Mouse (Mus musculus) limb, embryonic 10.5 days (tissue): Measurements from ENCODE around the gene Them7. TPM values are rescaled to one million over a fixed set of nuclear protein-coding genes. Genes with fewer than 3 reads are reported as not detected.

Experiments
- DNase-seq: peaks from one replicate; pipeline ENCODE4 v3.0.0-alpha.2; 2017; ENCODE audit warnings: low spot score
- H3K27ac ChIP-seq: fragments of 300-500 bp; sonication (generic); 2 replicates; pipeline ENCODE4 v1.5.1; 2016; ENCODE audit warnings: mild to moderate bottlenecking
- H3K27me3 ChIP-seq: fragments of 300-500 bp; sonication (generic); 2 replicates; pipeline ENCODE4 v1.6.1; 2016; ENCODE audit warnings: low read depth, mild to moderate bottlenecking; ENCODE audit not compliant: poor library complexity, severe bottlenecking
- H3K36me3 ChIP-seq: fragments of 300-500 bp; sonication (generic); 2 replicates; pipeline ENCODE4 v1.6.1; 2016; ENCODE audit warnings: mild to moderate bottlenecking, moderate library complexity
- H3K4me1 ChIP-seq: fragments of 300-500 bp; sonication (generic); 2 replicates; pipeline ENCODE4 v1.6.1; 2016
- H3K4me3 ChIP-seq: fragments of 300-500 bp; sonication (generic); 2 replicates; pipeline ENCODE4 v1.5.1; 2016; ENCODE audit warnings: mild to moderate bottlenecking, moderate library complexity
- H3K9me3 ChIP-seq: fragments of 300-500 bp; sonication (generic); replicated peaks from 2 replicates; pipeline ENCODE4 v1.6.1; 2016; ENCODE audit warnings: mild to moderate bottlenecking
- WGBS: fragments of 180-500 bp; shearing (Covaris S2); methylation state at CpG from one replicate; pipeline ENCODE4 v1.1.7; 2016; 5-methylcytosine and 5-hydroxymethylcytosine counted together
- polyA plus RNA-seq: library from polyadenylated mRNA; unstranded; fragments of >200 nt; fragmentation: Nextera tagmentation; extraction: Ambion mirVana; gene quantifications from 2 replicates; pipeline ENCODE4 v1.2.1, GENCODE M21; 2016

The Them7 gene
- polyA plus RNA-seq, 1 experiment from 2014 or later: 1.9 TPM

DNA sequence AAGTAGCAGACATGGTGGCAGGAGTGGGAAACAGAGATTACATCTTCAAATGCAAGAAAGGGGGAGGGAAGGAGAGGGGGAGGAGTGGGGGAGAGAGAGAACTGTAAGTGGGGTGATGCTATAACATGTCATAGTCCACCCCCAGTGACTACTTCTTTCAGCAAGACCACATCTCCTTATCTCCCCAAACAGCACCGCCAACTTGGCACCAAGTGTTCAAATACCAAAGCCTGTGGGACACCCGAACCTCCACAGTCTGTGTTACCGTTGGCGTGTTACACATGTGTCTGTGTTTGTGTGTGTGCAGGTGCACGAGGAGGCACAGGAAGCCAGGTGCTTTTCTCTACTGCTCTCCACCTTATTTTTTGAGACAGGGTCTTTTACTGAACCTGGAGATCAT is 4.9 kb upstream of the Them7 start:
- Histone ChIP-seq H3K4me1 (peaks cover 27% of the 10 kb centered on the region), H3K27ac (no peak overlapping the region), H3K36me3 (no peaks in the 10 kb centered on the region), H3K27me3 (peaks cover 56% of the 10 kb centered on the region), H3K4me3 (no peak overlapping the region), H3K9me3 (no peaks in the 10 kb centered on the region)
- no peak for DNase-seq
- WGBS: 94% methylated on average over 5 of the region's 5 CpGs

DNA sequence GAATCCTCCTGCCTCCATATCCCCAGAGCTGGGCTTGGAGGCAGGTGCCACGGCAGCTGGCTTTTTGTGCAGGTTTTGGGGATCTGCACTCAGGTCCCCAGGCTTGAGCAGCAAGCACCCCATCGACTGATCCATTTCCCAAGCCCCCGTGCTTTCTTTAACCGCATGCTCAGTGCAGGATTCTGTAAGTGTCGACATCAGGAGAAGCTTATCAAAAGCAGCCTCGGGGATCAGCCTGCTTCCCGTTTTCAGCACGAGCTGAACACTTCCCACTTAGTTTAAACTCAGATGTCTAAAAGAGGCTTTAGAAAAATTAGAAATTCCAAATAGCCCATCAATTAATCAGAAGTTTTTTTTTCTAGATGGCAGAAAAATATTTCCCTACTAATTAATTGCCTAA is 4.5 kb upstream of the Them7 start:
- Histone ChIP-seq H3K27me3 (peaks cover 56% of the 10 kb centered on the region), H3K36me3 (no peaks in the 10 kb centered on the region), H3K27ac (no peak overlapping the region), H3K9me3 (no peaks in the 10 kb centered on the region), H3K4me1 (peaks cover 31% of the 10 kb centered on the region), H3K4me3 (no peak overlapping the region)
- no peak for DNase-seq
- WGBS: 66% methylated on average over 8 of the region's 8 CpGs

- peaks cover 31% of the 10 kb centered on the region for H3K4me1 ChIP-seq
- WGBS: 77% methylated on average over 9 of the region's 9 CpGs
- H3K4me3 ChIP-seq: no peak overlapping the region
- no peak overlapping the region for H3K27ac ChIP-seq
- peaks cover 53% of the 10 kb centered on the region for H3K27me3 ChIP-seq
- H3K9me3 ChIP-seq: no peaks in the 10 kb centered on the region
- no peaks in the 10 kb centered on the region for H3K36me3 ChIP-seq
- DNase-seq: no peak
Measured at GRCm38 (mm10) chr2:105220738-105221303, 3.3 kb upstream of the Them7 start.

DNA sequence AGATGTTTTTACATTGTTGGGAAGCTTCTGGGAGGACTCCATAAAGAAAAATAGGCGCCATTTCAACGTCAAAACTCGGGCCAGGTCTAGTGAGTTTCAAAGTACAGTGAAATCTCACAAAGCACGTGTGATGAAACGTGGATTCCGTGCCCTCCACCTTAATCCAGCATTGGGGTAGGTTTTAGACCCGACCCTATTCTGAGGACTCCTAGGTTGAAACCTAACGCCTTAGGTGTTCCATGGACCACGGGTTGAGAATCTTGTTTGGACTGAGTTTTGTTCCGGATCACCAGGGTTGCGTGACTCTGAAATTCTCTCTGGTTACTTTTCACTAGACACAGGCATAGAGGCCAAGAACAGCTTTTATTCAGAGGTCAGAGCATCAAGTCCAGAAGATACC is 514 bp upstream of the Them7 start:
- WGBS: 94% methylated on average over 11 of the region's 11 CpGs
- H3K27ac ChIP-seq: no peak overlapping the region
- no peak overlapping the region for H3K4me3 ChIP-seq

DNA sequence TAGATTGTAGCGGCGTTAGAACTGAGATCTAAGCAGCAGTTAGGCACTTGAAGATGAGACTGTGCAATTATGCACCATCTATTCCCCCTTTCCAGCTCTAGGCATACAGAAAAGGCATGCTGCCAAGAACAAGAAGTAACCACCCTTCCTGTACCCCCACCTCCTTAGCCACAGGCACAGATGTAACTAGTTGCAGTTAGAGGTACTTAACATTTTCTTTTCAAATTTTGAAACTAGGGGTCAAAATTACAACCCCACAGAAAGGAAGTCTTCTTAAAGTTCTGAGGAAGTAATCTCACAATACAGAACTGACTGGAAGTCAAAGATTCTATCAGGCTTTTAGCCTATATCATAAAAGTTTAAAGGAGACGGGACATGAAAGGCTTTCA is 861 bp downstream of the Them7 start:
- WGBS: 47% methylated on average over 3 of the region's 3 CpGs
- H3K27me3 ChIP-seq: peaks cover 66% of the 10 kb centered on the region

More for the DNA sequence above, 514 bp upstream of the Them7 start:
- H3K9me3 ChIP-seq: no peaks in the 10 kb centered on the region
- peaks cover 60% of the 10 kb centered on the region for H3K27me3 ChIP-seq
- no peaks in the 10 kb centered on the region for H3K36me3 ChIP-seq
- DNase-seq: no peak
- peaks cover 32% of the 10 kb centered on the region for H3K4me1 ChIP-seq

DNA sequence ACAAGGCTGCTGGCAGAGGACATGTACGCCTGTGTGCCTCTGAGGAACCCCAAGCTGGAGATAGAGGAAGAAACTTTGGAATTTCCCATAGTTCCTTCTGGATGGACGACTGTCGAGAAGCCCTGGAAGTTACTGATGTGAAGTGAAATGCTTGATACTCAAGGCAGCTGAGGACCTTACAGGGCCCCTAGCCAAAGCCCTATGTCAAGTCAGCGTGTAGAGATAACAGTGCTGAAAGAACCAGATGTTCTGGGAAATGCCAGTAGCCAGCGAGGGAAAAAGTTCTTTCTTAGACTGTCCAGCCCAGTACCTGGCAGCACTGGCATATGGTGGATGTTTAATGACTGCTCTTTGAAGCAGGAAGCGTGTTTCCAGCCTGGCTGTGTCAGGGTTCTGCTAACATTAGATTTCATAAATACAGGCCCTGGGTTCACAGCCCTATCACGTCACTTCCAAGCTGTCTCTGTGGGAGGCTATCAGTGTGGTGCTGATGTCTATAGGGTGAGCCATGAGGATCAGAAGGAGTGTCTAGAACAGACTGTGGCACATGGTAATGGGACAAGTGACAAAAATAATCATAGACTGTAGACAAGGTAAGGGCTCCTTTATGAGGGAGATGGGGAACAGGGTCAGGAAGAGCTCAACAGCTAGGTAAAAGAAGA is 2.3 kb downstream of the Them7 start:
- H3K4me1 ChIP-seq: peaks cover 34% of the 10 kb centered on the region
- H3K36me3 ChIP-seq: no peaks in the 10 kb centered on the region
- DNase-seq: no peak
- 0 out of 2 replicates have a peak overlapping the region, but pooled peaks have one; percentile 17 for H3K4me3 ChIP-seq
- peak overlapping the region; percentile 39 for H3K27ac ChIP-seq
- peaks cover 65% of the 10 kb centered on the region for H3K27me3 ChIP-seq
- no peaks in the 10 kb centered on the region for H3K9me3 ChIP-seq
- WGBS: 43% methylated on average over 7 of the region's 7 CpGs

More for the DNA sequence above, 861 bp downstream of the Them7 start:
- Histone ChIP-seq H3K9me3 (no peaks in the 10 kb centered on the region), H3K27ac (peak overlapping the region; percentile 86), H3K4me1 (peaks cover 32% of the 10 kb centered on the region), H3K4me3 (peak overlapping the region; percentile 60), H3K36me3 (no peaks in the 10 kb centered on the region)
- DNase-seq: no peak

DNA sequence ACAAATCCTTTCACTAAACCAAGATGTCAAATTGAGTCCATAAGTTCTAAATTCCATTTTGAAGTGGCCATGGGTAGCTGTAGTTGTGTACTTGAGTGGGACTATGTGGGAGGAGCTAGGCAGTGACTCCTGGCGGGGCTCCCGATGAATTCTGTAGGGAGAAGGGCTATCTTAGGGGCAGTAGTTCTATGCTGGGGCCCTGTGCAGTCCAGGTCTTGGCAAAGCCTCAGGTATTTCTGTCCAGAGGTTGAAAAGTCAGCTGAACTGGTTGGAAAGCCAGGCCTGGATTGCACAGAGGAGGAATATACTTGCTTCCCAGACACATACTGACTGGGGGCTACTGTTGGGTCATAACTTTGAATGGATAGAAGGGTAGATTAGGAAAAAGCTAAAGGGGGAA is 4.3 kb downstream of the Them7 start:
- H3K9me3 ChIP-seq: no peaks in the 10 kb centered on the region
- DNase-seq: no peak
- no peak overlapping the region for H3K4me3 ChIP-seq
- H3K36me3 ChIP-seq: no peaks in the 10 kb centered on the region
- 62% methylated on average over 2 of the region's 2 CpGs for WGBS
- peaks cover 53% of the 10 kb centered on the region for H3K4me1 ChIP-seq
- no peak overlapping the region for H3K27ac ChIP-seq
- H3K27me3 ChIP-seq: peaks cover 61% of the 10 kb centered on the region

DNA sequence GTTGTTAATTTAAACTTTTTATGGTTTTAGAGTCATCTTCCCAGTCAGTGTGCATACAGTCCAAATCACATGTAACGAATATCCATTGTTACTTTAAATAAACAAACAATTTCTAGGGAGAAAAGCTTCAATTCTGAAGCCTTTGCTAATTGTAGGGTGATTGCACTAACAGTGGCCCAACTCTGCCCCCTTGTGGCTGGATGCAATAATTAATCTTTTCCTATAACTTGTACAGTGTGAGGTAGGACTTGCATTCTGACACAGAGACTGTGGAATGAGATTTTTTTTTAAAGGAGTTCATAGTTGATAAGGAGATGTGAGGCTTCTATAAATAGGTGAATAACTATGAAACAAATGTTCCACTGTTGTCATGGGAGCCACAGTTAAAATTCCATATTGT is 6.2 kb downstream of the Them7 start:
- Histone ChIP-seq H3K4me1 (peaks cover 57% of the 10 kb centered on the region), H3K27me3 (peaks cover 65% of the 10 kb centered on the region), H3K36me3 (no peaks in the 10 kb centered on the region), H3K4me3 (no peak overlapping the region), H3K27ac (no peak overlapping the region), H3K9me3 (no peaks in the 10 kb centered on the region)
- WGBS: 0% methylated on average over 1 of the region's 1 CpGs
- DNase-seq: peak; percentile 73

DNA sequence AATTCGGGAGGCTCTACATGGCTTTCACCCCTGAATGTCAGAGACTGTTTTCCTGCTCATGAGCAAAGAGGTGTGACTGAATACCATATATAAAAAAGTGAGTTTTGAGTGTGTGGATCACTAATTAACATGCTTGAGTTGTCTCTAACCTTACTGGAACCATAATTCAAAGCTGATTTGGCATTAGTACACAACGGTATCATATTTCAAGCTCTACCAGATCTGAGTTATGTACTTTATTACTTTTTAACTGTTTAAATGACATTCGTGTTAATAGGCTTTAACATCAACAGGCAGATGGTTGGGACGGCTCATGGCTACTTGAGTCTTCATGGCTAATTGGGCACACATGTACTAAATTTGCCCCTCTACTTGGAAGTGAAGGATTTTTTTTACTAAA is 8.3 kb downstream of the Them7 start:
- WGBS: 29% methylated on average over 4 of the region's 4 CpGs
- no peak overlapping the region for H3K4me3 ChIP-seq
- H3K27ac ChIP-seq: no peak overlapping the region
- peaks cover 62% of the 10 kb centered on the region for H3K27me3 ChIP-seq
- no peak for DNase-seq
- H3K36me3 ChIP-seq: no peaks in the 10 kb centered on the region
- H3K9me3 ChIP-seq: no peaks in the 10 kb centered on the region
- peaks cover 61% of the 10 kb centered on the region for H3K4me1 ChIP-seq

DNA sequence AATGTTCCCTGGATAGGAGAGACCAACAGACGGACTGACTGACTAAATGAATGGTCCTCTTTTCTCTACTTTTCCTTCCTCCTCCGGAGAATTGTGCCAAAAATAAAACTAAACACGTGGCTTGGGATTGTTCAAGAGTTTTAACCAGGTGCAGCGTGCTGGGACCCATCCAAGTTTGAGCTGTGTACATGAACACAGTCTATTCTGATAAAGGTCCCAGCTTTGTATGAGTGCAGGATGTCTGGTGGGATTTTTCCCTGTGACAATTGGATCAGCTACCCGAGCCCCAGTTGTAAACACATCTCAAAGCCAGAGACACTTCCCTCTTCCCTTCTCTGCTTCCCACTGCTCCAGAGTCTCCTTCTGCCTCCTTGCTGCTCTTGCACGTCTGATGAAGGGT is 10.2 kb downstream of the Them7 start:
- DNase-seq: no peak
- 65% methylated on average over 6 of the region's 6 CpGs for WGBS

GRCm38 (mm10) chr2:105235380-105236115 is 11.4 kb downstream of the Them7 start:
- DNase-seq: no peak
- Histone ChIP-seq H3K36me3 (no peaks in the 10 kb centered on the region), H3K4me1 (peaks cover 71% of the 10 kb centered on the region), H3K4me3 (no peak overlapping the region), H3K27ac (peak overlapping the region; percentile 53; the same call in 1 of the 2 replicates), H3K9me3 (no peaks in the 10 kb centered on the region), H3K27me3 (peaks cover 52% of the 10 kb centered on the region)
- WGBS: 23% methylated on average over 12 of the region's 12 CpGs

More for the DNA sequence above, 10.2 kb downstream of the Them7 start:
- Histone ChIP-seq H3K36me3 (no peaks in the 10 kb centered on the region), H3K27me3 (peaks cover 59% of the 10 kb centered on the region), H3K4me1 (peaks cover 71% of the 10 kb centered on the region), H3K9me3 (no peaks in the 10 kb centered on the region), H3K4me3 (no peak overlapping the region), H3K27ac (no peak overlapping the region)

DNA sequence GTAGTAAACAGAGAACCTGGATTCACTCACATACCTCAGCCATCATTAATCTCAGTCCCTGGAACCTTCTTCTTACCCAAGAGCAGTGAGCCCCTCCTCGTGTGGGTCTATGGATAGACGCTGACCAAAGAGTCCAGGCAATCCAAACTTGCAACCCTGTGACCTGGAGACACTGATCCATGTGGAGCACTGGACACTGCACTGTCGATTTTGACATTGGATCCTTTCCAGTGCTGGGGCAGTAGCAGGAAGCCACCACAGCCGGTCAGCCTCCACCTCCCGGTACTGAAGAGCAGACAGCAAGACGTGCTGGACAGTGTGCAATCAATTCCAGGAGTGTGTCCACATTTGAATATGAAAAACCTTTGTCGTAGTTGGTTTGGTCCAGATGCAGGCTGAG is 13.3 kb downstream of the Them7 start:
- H3K36me3 ChIP-seq: no peaks in the 10 kb centered on the region
- no peak overlapping the region for H3K4me3 ChIP-seq
- peaks cover 57% of the 10 kb centered on the region for H3K4me1 ChIP-seq
- 46% methylated on average over 7 of the region's 7 CpGs for WGBS
- peaks cover 44% of the 10 kb centered on the region for H3K27me3 ChIP-seq
- no peak for DNase-seq
- no peaks in the 10 kb centered on the region for H3K9me3 ChIP-seq
- H3K27ac ChIP-seq: no peak overlapping the region

DNA sequence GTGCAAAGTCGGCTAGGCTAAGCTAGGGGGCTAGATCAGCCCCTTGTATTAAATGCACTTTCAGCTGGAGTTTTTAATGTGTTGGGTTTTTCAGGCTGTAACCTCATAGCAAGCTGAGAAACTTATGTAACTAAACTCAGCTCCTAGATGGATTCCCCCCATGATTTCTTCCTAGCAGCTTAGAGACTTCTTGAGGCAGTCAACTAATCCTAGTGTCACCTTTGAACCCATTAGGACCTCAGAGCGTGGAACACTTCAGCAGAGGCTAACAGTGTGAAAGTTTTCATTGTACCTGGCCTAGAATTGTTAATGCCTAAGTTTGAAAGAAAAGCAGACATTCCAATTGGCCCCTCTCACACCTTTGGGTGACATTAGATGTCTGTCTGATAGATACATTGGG is 13.7 kb downstream of the Them7 start:
- Histone ChIP-seq H3K36me3 (no peaks in the 10 kb centered on the region), H3K27ac (no peak overlapping the region), H3K9me3 (no peaks in the 10 kb centered on the region), H3K27me3 (peaks cover 44% of the 10 kb centered on the region), H3K4me3 (no peak overlapping the region), H3K4me1 (peaks cover 56% of the 10 kb centered on the region)
- 71% methylated on average over 2 of the region's 2 CpGs for WGBS
- no peak for DNase-seq
